Mouse (Mus musculus): ENCODE measurements around the gene Kif1bp. TPM values are rescaled to one million over a fixed set of nuclear protein-coding genes. Genes with fewer than 3 reads are reported as not detected.
"Not testable (repeated sequence)": the region's sequence is repeated elsewhere in the genome, so short reads cannot be mapped to it uniquely, and the experiment has no call there.

Gene Kif1bp
- polyA plus RNA-seq, 1 experiment from 2014 or later = 46.4 TPM

GRCm38 (mm10) chr10:62503836-62504628 lies 74.2 kb downstream of the Kif1bp start:
- ATAC-seq (ENCODE audit: insufficient number of reproducible peaks, low FRiP score, low TSS enrichment, low read depth) (no peak), DNase-seq (ENCODE audit: low spot score) (no peak)
- H3K36me3 ChIP-seq (ENCODE audit: control insufficient read depth, insufficient read depth, low read length) = no peaks in the 10 kb centered on the region
- no peaks in the 10 kb centered on the region for H3K4me1 ChIP-seq (ENCODE audit: control insufficient read depth, insufficient read depth, low read length)
- H3K27ac ChIP-seq (replicated peaks; ENCODE audit: low read depth, low read length) = no peak overlapping the region
- H3K4me2 ChIP-seq (ENCODE audit: low read depth, severe bottlenecking) = no peak overlapping the region
- no peak overlapping the region for H3K4me3 ChIP-seq (ENCODE audit: low read depth, low read length)
- no peak overlapping the region for H3K9ac ChIP-seq (ENCODE audit: low read length)
- 67% methylated on average over 12 of the region's 12 CpGs for WGBS
- H3K9me3 ChIP-seq (ENCODE audit: control insufficient read depth, low read length) = no peaks in the 10 kb centered on the region
- H3K27me3 ChIP-seq (ENCODE audit: control insufficient read depth, insufficient read depth, low read length) = peaks cover 3% of the 10 kb centered on the region; the same call in 1 of the 2 replicates

- no peak overlapping the region for H3K4me3 ChIP-seq (ENCODE audit: low read depth, low read length)
- no peaks in the 10 kb centered on the region for H3K4me1 ChIP-seq (ENCODE audit: control insufficient read depth, insufficient read depth, low read length)
- no peak overlapping the region for H3K4me2 ChIP-seq (ENCODE audit: low read depth, severe bottlenecking)
- H3K9ac ChIP-seq (ENCODE audit: low read length) = no peak overlapping the region
- H3K9me3 ChIP-seq (ENCODE audit: control insufficient read depth, low read length) = no peaks in the 10 kb centered on the region
- H3K36me3 ChIP-seq (ENCODE audit: control insufficient read depth, insufficient read depth, low read length) = no peaks in the 10 kb centered on the region
- H3K27ac ChIP-seq (replicated peaks; ENCODE audit: low read depth, low read length) = no peak overlapping the region
- 80% methylated on average over 4 of the region's 4 CpGs for WGBS
- DNase-seq (ENCODE audit: low spot score) (no peak), ATAC-seq (ENCODE audit: insufficient number of reproducible peaks, low FRiP score, low TSS enrichment, low read depth) (no peak)
- peaks cover 3% of the 10 kb centered on the region; the same call in 1 of the 2 replicates for H3K27me3 ChIP-seq (ENCODE audit: control insufficient read depth, insufficient read depth, low read length)
These were observed 74.9 kb downstream of the Kif1bp start for GRCm38 (mm10) chr10:62503353-62503752.

- Histone ChIP-seq H3K4me1 (ENCODE audit: control insufficient read depth, insufficient read depth, low read length) (no peaks in the 10 kb centered on the region), H3K27ac (replicated peaks; ENCODE audit: low read depth, low read length) (no peak overlapping the region), H3K9ac (ENCODE audit: low read length) (no peak overlapping the region), H3K27me3 (ENCODE audit: control insufficient read depth, insufficient read depth, low read length) (no peaks in the 10 kb centered on the region), H3K4me2 (ENCODE audit: low read depth, severe bottlenecking) (no peak overlapping the region), H3K4me3 (ENCODE audit: low read depth, low read length) (no peak overlapping the region), H3K36me3 (ENCODE audit: control insufficient read depth, insufficient read depth, low read length) (no peaks in the 10 kb centered on the region), H3K9me3 (ENCODE audit: control insufficient read depth, low read length) (no peaks in the 10 kb centered on the region)
- ATAC-seq (ENCODE audit: insufficient number of reproducible peaks, low FRiP score, low TSS enrichment, low read depth) (no peak), DNase-seq (ENCODE audit: low spot score) (no peak)
- 82% methylated on average over 7 of the region's 7 CpGs for WGBS
These were observed 76.3 kb downstream of the Kif1bp start for GRCm38 (mm10) chr10:62501951-62502350.

- no peak overlapping the region for H3K9ac ChIP-seq (ENCODE audit: low read length)
- DNase-seq (ENCODE audit: low spot score) (no peak), ATAC-seq (ENCODE audit: insufficient number of reproducible peaks, low FRiP score, low TSS enrichment, low read depth) (no peak)
- H3K4me1 ChIP-seq (ENCODE audit: control insufficient read depth, insufficient read depth, low read length) = no peaks in the 10 kb centered on the region
- no peaks in the 10 kb centered on the region for H3K27me3 ChIP-seq (ENCODE audit: control insufficient read depth, insufficient read depth, low read length)
- WGBS = 87% methylated on average over 9 of the region's 9 CpGs
- H3K9me3 ChIP-seq (ENCODE audit: control insufficient read depth, low read length) = no peaks in the 10 kb centered on the region
- H3K36me3 ChIP-seq (ENCODE audit: control insufficient read depth, insufficient read depth, low read length) = no peaks in the 10 kb centered on the region
- H3K27ac ChIP-seq (replicated peaks; ENCODE audit: low read depth, low read length) = no peak overlapping the region
- H3K4me2 ChIP-seq (ENCODE audit: low read depth, severe bottlenecking) = no peak overlapping the region
- no peak overlapping the region for H3K4me3 ChIP-seq (ENCODE audit: low read depth, low read length)
These were observed 77.2 kb downstream of the Kif1bp start for GRCm38 (mm10) chr10:62500916-62501615.

- Histone ChIP-seq H3K9me3 (ENCODE audit: control insufficient read depth, low read length) (no peaks in the 10 kb centered on the region), H3K36me3 (ENCODE audit: control insufficient read depth, insufficient read depth, low read length) (no peaks in the 10 kb centered on the region), H3K9ac (ENCODE audit: low read length) (no peak overlapping the region), H3K4me3 (ENCODE audit: low read depth, low read length) (no peak overlapping the region), H3K27me3 (ENCODE audit: control insufficient read depth, insufficient read depth, low read length) (no peaks in the 10 kb centered on the region), H3K4me2 (ENCODE audit: low read depth, severe bottlenecking) (no peak overlapping the region), H3K4me1 (ENCODE audit: control insufficient read depth, insufficient read depth, low read length) (no peaks in the 10 kb centered on the region), H3K27ac (replicated peaks; ENCODE audit: low read depth, low read length) (no peak overlapping the region)
- peak; percentile 67 for DNase-seq (ENCODE audit: low spot score)
- WGBS = 26% methylated on average over 15 of the region's 15 CpGs
- ATAC-seq (ENCODE audit: insufficient number of reproducible peaks, low FRiP score, low TSS enrichment, low read depth) = 0 out of 2 replicates have a peak, but pooled peaks have one; percentile 21
These were observed 78.0 kb downstream of the Kif1bp start for GRCm38 (mm10) chr10:62500088-62500915.

- H3K27ac ChIP-seq (replicated peaks; ENCODE audit: low read depth, low read length); H3K36me3 ChIP-seq (ENCODE audit: control insufficient read depth, insufficient read depth, low read length); H3K27me3 ChIP-seq (ENCODE audit: control insufficient read depth, insufficient read depth, low read length); H3K4me2 ChIP-seq (ENCODE audit: low read depth, severe bottlenecking); H3K4me1 ChIP-seq (ENCODE audit: control insufficient read depth, insufficient read depth, low read length); DNase-seq (ENCODE audit: low spot score); H3K4me3 ChIP-seq (ENCODE audit: low read depth, low read length); H3K9me3 ChIP-seq (ENCODE audit: control insufficient read depth, low read length); ATAC-seq (ENCODE audit: insufficient number of reproducible peaks, low FRiP score, low TSS enrichment, low read depth); H3K9ac ChIP-seq (ENCODE audit: low read length): not testable (repeated sequence)
- WGBS = 89% methylated on average over 3 of the region's 3 CpGs
These were observed 86.6 kb downstream of the Kif1bp start for GRCm38 (mm10) chr10:62491681-62492080.

Other genes with a start within 250 kb of the Kif1bp start
- gene Hk1, start 198.5 kb downstream of the Kif1bp start, polyA plus RNA-seq (2014; fragmentation: Nextera tagmentation; extraction: Ambion mirVana) = 22.4 and 24.7 TPM in 2 replicates
- 0.67 and 0.68 TPM in 2 replicates for gene Hkdc1, start 156.0 kb downstream of the Kif1bp start, polyA plus RNA-seq (2014; fragmentation: Nextera tagmentation; extraction: Ambion mirVana)
- 0.99 and 1.5 TPM in 2 replicates for gene 4930507D05Rik, start 129.0 kb downstream of the Kif1bp start, polyA plus RNA-seq (2014; fragmentation: Nextera tagmentation; extraction: Ambion mirVana)
- gene Supv3l1, start 128.7 kb downstream of the Kif1bp start, polyA plus RNA-seq (2014; fragmentation: Nextera tagmentation; extraction: Ambion mirVana) = 30.2 and 34.5 TPM in 2 replicates
- gene Vps26a, start 91.7 kb downstream of the Kif1bp start, polyA plus RNA-seq (2014; fragmentation: Nextera tagmentation; extraction: Ambion mirVana) = 81.3 and 82.3 TPM in 2 replicates
- 3.9 and 4.3 TPM in 2 replicates for gene Srgn, start 51.0 kb downstream of the Kif1bp start, polyA plus RNA-seq (2014; fragmentation: Nextera tagmentation; extraction: Ambion mirVana)
- gene Ddx21, start 23.8 kb upstream of the Kif1bp start, polyA plus RNA-seq (2014; fragmentation: Nextera tagmentation; extraction: Ambion mirVana) = 36.1 and 40.2 TPM in 2 replicates
- gene Ddx50, start 72.8 kb upstream of the Kif1bp start, polyA plus RNA-seq (2014; fragmentation: Nextera tagmentation; extraction: Ambion mirVana) = 163 and 173 TPM in 2 replicates
- gene Stox1, start 147.7 kb upstream of the Kif1bp start, polyA plus RNA-seq (2014; fragmentation: Nextera tagmentation; extraction: Ambion mirVana) = 0.64 and 1.4 TPM in 2 replicates
- gene Ccar1, start 213.8 kb upstream of the Kif1bp start, polyA plus RNA-seq (2014; fragmentation: Nextera tagmentation; extraction: Ambion mirVana) = 181 and 192 TPM in 2 replicates

All from limb, embryonic 11.5 days (tissue).